Mouse (Mus musculus) naive thymus-derived CD4-positive, alpha-beta T cell, adult 5 months (primary cell): ENCODE results near the gene Muc3a. TPM values are rescaled to one million over a fixed set of nuclear protein-coding genes. Genes with fewer than 3 reads are reported as not detected.

ENCODE experiments used
- polyA plus RNA-seq: library from polyadenylated mRNA; unstranded; fragments of 100-300 nt; shearing (Covaris generic); gene quantifications from one replicate; pipeline ENCODE4 v1.2.1, GENCODE M21; 2017

Gene Muc3a
- polyA plus RNA-seq, result 0.49 TPM

DNA sequence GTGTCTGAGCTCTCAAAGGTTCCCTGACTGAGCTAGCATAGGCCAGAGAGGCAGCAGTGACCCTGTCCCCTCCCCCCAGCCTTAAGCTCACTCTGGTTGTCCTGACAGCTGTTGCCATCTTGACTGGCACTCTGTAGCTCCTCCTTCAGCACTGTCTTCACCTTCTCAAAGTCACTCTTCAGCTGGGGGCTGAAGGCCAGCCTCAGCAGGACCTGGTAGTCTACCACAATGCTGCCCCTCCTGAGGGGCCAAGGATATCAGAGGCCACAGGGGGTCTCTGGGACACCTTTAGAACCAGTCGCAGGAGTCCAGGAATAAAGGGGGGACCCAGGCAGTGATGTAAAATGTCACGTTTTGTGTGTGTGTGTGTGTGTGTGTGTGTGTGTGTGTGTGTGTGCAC, at the start of gene Muc3a:
Gene Muc3a (minus strand): TSS at position 101 of the 400 bp plus-strand sequence.

Other genes starting within 250 kb of the Muc3a start
- not detected for gene Cldn15, start 245.8 kb downstream of the Muc3a start, polyA plus RNA-seq
- gene Plod3, start 225.4 kb downstream of the Muc3a start, polyA plus RNA-seq, result 7.0 TPM
- 25.7 TPM for gene Znhit1, start 224.4 kb downstream of the Muc3a start, polyA plus RNA-seq
- gene Vgf, start 186.0 kb downstream of the Muc3a start, polyA plus RNA-seq, result not detected
- gene Ap1s1, start 166.3 kb downstream of the Muc3a start, polyA plus RNA-seq, result 31.1 TPM
- gene Serpine1, start 140.1 kb downstream of the Muc3a start, polyA plus RNA-seq, result not detected
- 8.8 TPM for gene Trim56, start 96.2 kb downstream of the Muc3a start, polyA plus RNA-seq
- gene Muc3, start 63.1 kb downstream of the Muc3a start, polyA plus RNA-seq, result not detected
- gene Ache, start 75.1 kb upstream of the Muc3a start, polyA plus RNA-seq, result 0.70 TPM
- 0.91 TPM for gene Ufsp1, start 82.2 kb upstream of the Muc3a start, polyA plus RNA-seq
- gene Srrt, start 95.3 kb upstream of the Muc3a start, polyA plus RNA-seq, result 115 TPM
- gene Trip6, start 102.0 kb upstream of the Muc3a start, polyA plus RNA-seq, result 3.0 TPM
- 17.3 TPM for gene Slc12a9, start 121.2 kb upstream of the Muc3a start, polyA plus RNA-seq
- not detected for gene Ephb4, start 137.7 kb upstream of the Muc3a start, polyA plus RNA-seq